ENCODE assay signal across 17 mouse cellular contexts in genomic region chr13:31779281-31779981, GRCm38 (mm10). TPM values are rescaled to one million over a fixed set of nuclear protein-coding genes. Genes with fewer than 3 reads are reported as not detected.
DNase-seq lines count a peak whose midpoint lies in the region; ATAC-seq lines count a peak whose summit lies in the region.
"Had no signal": no experiment of that assay in that cellular context is flagged by ENCODE, and none has a peak within 500 bp of the region (broad histone marks: within the 10 kb centered on the region; RNA-seq: fewer than 3 reads in every experiment).

No protein-coding gene starts in this region.

- no peak overlapping the region for H3K4me2 ChIP-seq in heart, embryonic 15.5 days
- H3K4me2 ChIP-seq in neural tube, embryonic 14.5 days (ENCODE audit: low read depth, low read length), result no peak overlapping the region
- no peak overlapping the region for H3K4me2 ChIP-seq in neural tube, embryonic 15.5 days
- no peak overlapping the region for H3K4me2 ChIP-seq in limb, embryonic 11.5 days (ENCODE audit: low read depth, severe bottlenecking)
- peak overlapping the region; percentile 11; the same call in 1 of the 2 replicates for H3K4me2 ChIP-seq in stomach, embryonic 16.5 days (ENCODE audit: low read depth, low read length)
- H3K4me2 ChIP-seq: embryonic facial prominence, embryonic 15.5 days; heart, embryonic 13.5 days; neural tube, embryonic 13.5 days had no signal

- no peaks in the 10 kb centered on the region for H3K9me3 ChIP-seq in heart, embryonic 15.5 days (replicated peaks)
- no peaks in the 10 kb centered on the region for H3K9me3 ChIP-seq in heart, embryonic 10.5 days
- no peaks in the 10 kb centered on the region for H3K9me3 ChIP-seq in neural tube, embryonic 14.5 days (ENCODE audit: control insufficient read depth, low read length)
- H3K9me3 ChIP-seq in neural tube, embryonic 15.5 days (replicated peaks), result no peaks in the 10 kb centered on the region
- no peaks in the 10 kb centered on the region for H3K9me3 ChIP-seq in limb, embryonic 11.5 days (ENCODE audit: control insufficient read depth, low read length)
- H3K9me3 ChIP-seq in stomach, embryonic 16.5 days (replicated peaks; ENCODE audit: control insufficient read depth, low read length), result no peaks in the 10 kb centered on the region
- H3K9me3 ChIP-seq: embryonic facial prominence, embryonic 15.5 days; heart, embryonic 13.5 days; neural tube, embryonic 13.5 days had no signal

- 0 out of 2 replicates have a peak, but pooled peaks have one; percentile 21 for ATAC-seq in heart, embryonic 15.5 days (replicated peaks; ENCODE audit: insufficient number of reproducible peaks, insufficient read depth, low FRiP score, low read depth)
- peak; percentile 31; the same call in 1 of the 2 replicates for ATAC-seq in neural tube, embryonic 14.5 days (ENCODE audit: low read depth)
- no peak for ATAC-seq in neural tube, embryonic 15.5 days (ENCODE audit: low FRiP score)
- ATAC-seq in limb, embryonic 11.5 days (ENCODE audit: insufficient number of reproducible peaks, low FRiP score, low TSS enrichment, low read depth), result peak; percentile 26; the same call in 1 of the 2 replicates
- no peak for ATAC-seq in stomach, embryonic 16.5 days (ENCODE audit: insufficient read depth, low FRiP score)
- ATAC-seq: forebrain, embryonic 16.5 days; intestine, postnatal 0 days had no signal

- no peaks in the 10 kb centered on the region for H3K4me1 ChIP-seq in heart, embryonic 15.5 days (replicated peaks)
- H3K4me1 ChIP-seq in heart, embryonic 10.5 days, result peaks cover 7% of the 10 kb centered on the region; the same call in 1 of the 2 replicates
- H3K4me1 ChIP-seq in neural tube, embryonic 14.5 days (ENCODE audit: control insufficient read depth, insufficient read depth, low read length), result no peaks in the 10 kb centered on the region
- H3K4me1 ChIP-seq in neural tube, embryonic 15.5 days, result no peaks in the 10 kb centered on the region
- no peaks in the 10 kb centered on the region for H3K4me1 ChIP-seq in limb, embryonic 11.5 days (ENCODE audit: control insufficient read depth, insufficient read depth, low read length)
- H3K4me1 ChIP-seq in stomach, embryonic 16.5 days (ENCODE audit: control insufficient read depth, insufficient read depth, low read length), result no peaks in the 10 kb centered on the region
- H3K4me1 ChIP-seq: heart, embryonic 13.5 days; neural tube, embryonic 13.5 days had no signal

- no peaks in the 10 kb centered on the region for H3K27me3 ChIP-seq in heart, embryonic 15.5 days
- H3K27me3 ChIP-seq in heart, embryonic 10.5 days (ENCODE audit: insufficient read depth, poor library complexity, severe bottlenecking), result no peaks in the 10 kb centered on the region
- no peaks in the 10 kb centered on the region for H3K27me3 ChIP-seq in neural tube, embryonic 14.5 days (ENCODE audit: control insufficient read depth, insufficient read depth, low read length)
- H3K27me3 ChIP-seq in neural tube, embryonic 15.5 days (replicated peaks), result no peaks in the 10 kb centered on the region
- H3K27me3 ChIP-seq in limb, embryonic 11.5 days (ENCODE audit: control insufficient read depth, insufficient read depth, low read length), result no peaks in the 10 kb centered on the region
- H3K27me3 ChIP-seq in stomach, embryonic 16.5 days (ENCODE audit: control insufficient read depth, insufficient read depth, low read length), result no peaks in the 10 kb centered on the region
- H3K27me3 ChIP-seq: embryonic facial prominence, embryonic 15.5 days; heart, embryonic 13.5 days; neural tube, embryonic 13.5 days had no signal

- H3K4me3 ChIP-seq in heart, embryonic 15.5 days, result no peak overlapping the region
- H3K4me3 ChIP-seq in heart, embryonic 10.5 days, result no peak overlapping the region
- H3K4me3 ChIP-seq in neural tube, embryonic 14.5 days (ENCODE audit: low read depth, low read length), result no peak overlapping the region
- no peak overlapping the region for H3K4me3 ChIP-seq in neural tube, embryonic 15.5 days (replicated peaks)
- H3K4me3 ChIP-seq in limb, embryonic 11.5 days (ENCODE audit: low read depth, low read length), result no peak overlapping the region
- no peak overlapping the region for H3K4me3 ChIP-seq in stomach, embryonic 16.5 days (replicated peaks; ENCODE audit: low read length)
- H3K4me3 ChIP-seq: embryonic facial prominence, embryonic 15.5 days; heart, embryonic 13.5 days; neural tube, embryonic 13.5 days had no signal

- no peak overlapping the region for H3K9ac ChIP-seq in heart, embryonic 15.5 days
- no peak overlapping the region for H3K9ac ChIP-seq in neural tube, embryonic 14.5 days (replicated peaks; ENCODE audit: low read depth, low read length)
- H3K9ac ChIP-seq in neural tube, embryonic 15.5 days (replicated peaks), result no peak overlapping the region
- no peak overlapping the region for H3K9ac ChIP-seq in limb, embryonic 11.5 days (ENCODE audit: low read length)
- H3K9ac ChIP-seq in stomach, embryonic 16.5 days (ENCODE audit: low read length), result no peak overlapping the region
- H3K9ac ChIP-seq: embryonic facial prominence, embryonic 15.5 days; heart, embryonic 13.5 days; neural tube, embryonic 13.5 days had no signal

- H3K27ac ChIP-seq in heart, embryonic 15.5 days, result no peak overlapping the region
- no peak overlapping the region for H3K27ac ChIP-seq in heart, embryonic 10.5 days
- no peak overlapping the region for H3K27ac ChIP-seq in neural tube, embryonic 14.5 days (ENCODE audit: low read depth, low read length)
- H3K27ac ChIP-seq in neural tube, embryonic 15.5 days (replicated peaks), result no peak overlapping the region
- H3K27ac ChIP-seq in limb, embryonic 11.5 days (replicated peaks; ENCODE audit: low read depth, low read length), result no peak overlapping the region
- H3K27ac ChIP-seq in stomach, embryonic 16.5 days (ENCODE audit: low read length), result no peak overlapping the region
- H3K27ac ChIP-seq: embryonic facial prominence, embryonic 15.5 days; heart, embryonic 13.5 days; neural tube, embryonic 13.5 days had no signal

- DNase-seq in heart, embryonic 10.5 days (ENCODE audit: low spot score), result no peak
- no peak for DNase-seq in limb, embryonic 11.5 days (ENCODE audit: low spot score)
- DNase-seq in cerebellum, postnatal 36 days, result no peak
- DNase-seq in embryo, embryonic 10 days (ENCODE audit: low spot score), result no peak
- DNase-seq: cerebellum, postnatal 25 days; gastrocnemius, postnatal 10 days; retina, postnatal 1 day had no signal

- 64% methylated on average over 17 of the region's 17 CpGs for WGBS in heart, embryonic 15.5 days
- 65% methylated on average over 17 of the region's 17 CpGs for WGBS in heart, embryonic 10.5 days
- WGBS in neural tube, embryonic 14.5 days, result 72% methylated on average over 17 of the region's 17 CpGs
- 77% methylated on average over 17 of the region's 17 CpGs for WGBS in neural tube, embryonic 15.5 days
- 69% methylated on average over 17 of the region's 17 CpGs for WGBS in limb, embryonic 11.5 days
- WGBS in stomach, embryonic 16.5 days, result 45% methylated on average over 17 of the region's 17 CpGs

- no peaks in the 10 kb centered on the region for H3K36me3 ChIP-seq in heart, embryonic 15.5 days
- no peaks in the 10 kb centered on the region for H3K36me3 ChIP-seq in heart, embryonic 10.5 days
- H3K36me3 ChIP-seq in neural tube, embryonic 14.5 days (ENCODE audit: control insufficient read depth, insufficient read depth, low read length), result no peaks in the 10 kb centered on the region
- H3K36me3 ChIP-seq in neural tube, embryonic 15.5 days, result no peaks in the 10 kb centered on the region
- no peaks in the 10 kb centered on the region for H3K36me3 ChIP-seq in limb, embryonic 11.5 days (ENCODE audit: control insufficient read depth, insufficient read depth, low read length)
- no peaks in the 10 kb centered on the region for H3K36me3 ChIP-seq in stomach, embryonic 16.5 days (ENCODE audit: control insufficient read depth, insufficient read depth, low read length)
- H3K36me3 ChIP-seq: embryonic facial prominence, embryonic 15.5 days; heart, embryonic 13.5 days; neural tube, embryonic 13.5 days had no signal

RNA-seq across cellular contexts. Expression of gene Foxc1, which starts 27.0 kb away (rescaled TPM):
- polyA plus RNA-seq in heart, embryonic 15.5 days (2015; fragmentation: Nextera tagmentation; extraction: Ambion mirVana), result 1.9 and 2.2 TPM in 2 replicates
- polyA plus RNA-seq in heart, embryonic 10.5 days (2016; fragmentation: Nextera tagmentation; extraction: Ambion mirVana), result 1.4 and 2.0 TPM in 2 replicates
- polyA plus RNA-seq in neural tube, embryonic 14.5 days (2014; fragmentation: Nextera tagmentation; extraction: Ambion mirVana), result 0.50 and 3.0 TPM in 2 replicates
- polyA plus RNA-seq in neural tube, embryonic 15.5 days (2015; fragmentation: Nextera tagmentation; extraction: Ambion mirVana), result 1.00 and 1.1 TPM in 2 replicates
- 5.6 and 6.4 TPM in 2 replicates for polyA plus RNA-seq in limb, embryonic 11.5 days (2014; fragmentation: Nextera tagmentation; extraction: Ambion mirVana)
- 0.12 and 0.14 TPM in 2 replicates for polyA plus RNA-seq in stomach, embryonic 16.5 days (2015; fragmentation: Nextera tagmentation; extraction: Ambion mirVana)
- polyA plus RNA-seq: liver, embryonic 16.5 days had no signal

Comparison
In these comparisons a context has a peak if more than half of its experiments do, and no peak if none do; other contexts are left out.
1. ATAC-seq: peak in heart, embryonic 15.5 days (single experiment), neural tube, embryonic 14.5 days (single experiment) and limb, embryonic 11.5 days (single experiment); none in neural tube, embryonic 15.5 days (single experiment) and stomach, embryonic 16.5 days (single experiment).